In genomic region chr3:88145952-88146351, GRCm38 (mm10) we compare ENCODE assay signal across 8 mouse cellular contexts. TPM values are rescaled to one million over a fixed set of nuclear protein-coding genes. Genes with fewer than 3 reads are reported as not detected.
DNase-seq lines count a peak whose midpoint lies in the region; ATAC-seq and TF ChIP-seq lines count a peak whose summit lies in the region.

No protein-coding gene starts in this region.

- H3K4me1 ChIP-seq in kidney, embryonic 14.5 days (ENCODE audit: control insufficient read depth, insufficient read depth, low read length) = peaks cover 66% of the 10 kb centered on the region
- peaks cover 81% of the 10 kb centered on the region for H3K4me1 ChIP-seq in heart, embryonic 13.5 days
- H3K4me1 ChIP-seq in liver, embryonic 13.5 days (replicated peaks) = peaks cover 95% of the 10 kb centered on the region
- peaks cover 67% of the 10 kb centered on the region for H3K4me1 ChIP-seq in spleen, adult 2 months (ENCODE audit: control insufficient read depth, insufficient read depth, insufficient read length)

- H3K9ac ChIP-seq in kidney, embryonic 14.5 days (ENCODE audit: low read depth, low read length) = peak overlapping the region; percentile 81; the same call in 1 of the 2 replicates
- H3K9ac ChIP-seq in heart, embryonic 13.5 days = peak overlapping the region; percentile 98
- H3K9ac ChIP-seq in liver, embryonic 13.5 days = peak overlapping the region; percentile 90

- TF ChIP-seq CTCF in spleen, adult 2 months (IDR thresholded peaks at IDR 0.05; ENCODE audit: extremely low read depth, insufficient read depth, insufficient read length, insufficient replicate concordance) = no peak

- 55% methylated on average over 5 of the region's 5 CpGs for WGBS in kidney, embryonic 14.5 days
- 57% methylated on average over 5 of the region's 5 CpGs for WGBS in heart, embryonic 13.5 days
- WGBS in liver, embryonic 13.5 days (ENCODE audit: insufficient replicate concordance) = 26% methylated on average over 5 of the region's 5 CpGs
- WGBS in spleen, adult 2 months = 24% methylated on average over 5 of the region's 5 CpGs

- no peak for DNase-seq in kidney, postnatal 14 days
- peak; percentile 81 for DNase-seq in adrenal gland, postnatal 14 days
- DNase-seq in liver, embryonic 13.5 days = peak; percentile 41
- no peak for DNase-seq in spleen, adult 2 months (ENCODE audit: low read depth in 1 of 2, low spot score in 2 of 2)
- no peak for DNase-seq in ovary, postnatal 10 days (ENCODE audit: low spot score)
- DNase-seq in thymus, postnatal 0 days (ENCODE audit: low spot score) = no peak

- no peak overlapping the region for H3K27ac ChIP-seq in kidney, embryonic 14.5 days (ENCODE audit: low read depth, low read length)
- H3K27ac ChIP-seq in heart, embryonic 13.5 days (replicated peaks) = peak overlapping the region; percentile 100
- peak overlapping the region; percentile 97 for H3K27ac ChIP-seq in liver, embryonic 13.5 days
- H3K27ac ChIP-seq in spleen, adult 2 months (ENCODE audit: insufficient read depth, low read length) = peak overlapping the region; percentile 98

- H3K36me3 ChIP-seq in kidney, embryonic 14.5 days (ENCODE audit: control insufficient read depth, insufficient read depth, low read length) = no peaks in the 10 kb centered on the region
- H3K36me3 ChIP-seq in heart, embryonic 13.5 days = peaks cover 4% of the 10 kb centered on the region; the same call in 1 of the 2 replicates
- 0 out of 2 replicates have a peak, but pooled peaks cover 6% of the 10 kb centered on the region for H3K36me3 ChIP-seq in liver, embryonic 13.5 days
- H3K36me3 ChIP-seq in spleen, adult 2 months (ENCODE audit: control insufficient read depth, insufficient read depth, low read length) = peaks cover 1% of the 10 kb centered on the region; the same call in 1 of the 2 replicates

- no peak for ATAC-seq in kidney, embryonic 14.5 days (ENCODE audit: low FRiP score, low TSS enrichment)
- no peak for ATAC-seq in heart, embryonic 13.5 days (ENCODE audit: extremely low read depth, insufficient number of reproducible peaks, low FRiP score, low TSS enrichment)
- no peak for ATAC-seq in liver, embryonic 13.5 days (ENCODE audit: low read depth)

- H3K9me3 ChIP-seq in kidney, embryonic 14.5 days (ENCODE audit: control insufficient read depth, low read length) = no peaks in the 10 kb centered on the region
- no peaks in the 10 kb centered on the region for H3K9me3 ChIP-seq in heart, embryonic 13.5 days
- no peaks in the 10 kb centered on the region for H3K9me3 ChIP-seq in liver, embryonic 13.5 days (replicated peaks)

- no peaks in the 10 kb centered on the region for H3K27me3 ChIP-seq in kidney, embryonic 14.5 days (ENCODE audit: control insufficient read depth, insufficient read depth, low read length)
- H3K27me3 ChIP-seq in heart, embryonic 13.5 days (replicated peaks) = no peaks in the 10 kb centered on the region
- H3K27me3 ChIP-seq in liver, embryonic 13.5 days = no peaks in the 10 kb centered on the region
- H3K27me3 ChIP-seq in spleen, adult 2 months (ENCODE audit: control insufficient read depth, insufficient read depth, low read length) = no peaks in the 10 kb centered on the region

- no peak overlapping the region for H3K4me3 ChIP-seq in kidney, embryonic 14.5 days (ENCODE audit: low read length)
- peak overlapping the region; percentile 96 for H3K4me3 ChIP-seq in heart, embryonic 13.5 days
- peak overlapping the region; percentile 86 for H3K4me3 ChIP-seq in liver, embryonic 13.5 days (replicated peaks)
- H3K4me3 ChIP-seq in spleen, adult 2 months (ENCODE audit: extremely low read depth, insufficient read depth, insufficient read length) = peak overlapping the region; percentile 17; the same call in 1 of the 2 replicates

- peak overlapping the region; percentile 88; the same call in 1 of the 2 replicates for H3K4me2 ChIP-seq in kidney, embryonic 14.5 days (replicated peaks; ENCODE audit: low read depth, low read length)
- H3K4me2 ChIP-seq in heart, embryonic 13.5 days = peak overlapping the region; percentile 95
- peak overlapping the region; percentile 99 for H3K4me2 ChIP-seq in liver, embryonic 13.5 days

- no peak for TF ChIP-seq POLR2A in spleen, adult 2 months (IDR thresholded peaks at IDR 0.05; ENCODE audit: low read depth, low read length)

RNA-seq across cellular contexts. Expression of gene Mef2d, which starts 3.8 kb away (rescaled TPM):
- polyA plus RNA-seq in kidney, embryonic 14.5 days (2014; fragmentation: Nextera tagmentation; extraction: Ambion mirVana) = 12.6 and 21.8 TPM in 2 replicates
- total RNA-seq in adrenal gland, postnatal 14 days (2021) = 92.9 and 98.4 TPM in 2 replicates
- polyA plus RNA-seq in heart, embryonic 13.5 days (2015; fragmentation: Nextera tagmentation; extraction: Ambion mirVana) = 35.5 and 37.1 TPM in 2 replicates
- polyA plus RNA-seq in liver, embryonic 13.5 days (2015; fragmentation: Nextera tagmentation; extraction: Ambion mirVana) = 5.5 and 7.5 TPM in 2 replicates
- polyA plus RNA-seq in spleen, adult 2 months (2012; rRNA removed) = 119 and 142 TPM in 2 replicates
- polyA plus RNA-seq in thymus, postnatal 0 days (2015; fragmentation: Nextera tagmentation; extraction: Ambion mirVana) = 32.0 and 32.2 TPM in 2 replicates

Comparison
In these comparisons a context has a peak if more than half of its experiments do, and no peak if none do; other contexts are left out.
1. DNase-seq: peak in adrenal gland, postnatal 14 days (single experiment) and liver, embryonic 13.5 days (single experiment); none in kidney, postnatal 14 days (single experiment), spleen, adult 2 months (0 of 2), ovary, postnatal 10 days (single experiment) and thymus, postnatal 0 days (single experiment).
2. Peak in every context shown above with its lines, with median percentiles within 50 percentile points of each other: H3K4me2 ChIP-seq and H3K9ac ChIP-seq.